In the genomic region with DNA sequence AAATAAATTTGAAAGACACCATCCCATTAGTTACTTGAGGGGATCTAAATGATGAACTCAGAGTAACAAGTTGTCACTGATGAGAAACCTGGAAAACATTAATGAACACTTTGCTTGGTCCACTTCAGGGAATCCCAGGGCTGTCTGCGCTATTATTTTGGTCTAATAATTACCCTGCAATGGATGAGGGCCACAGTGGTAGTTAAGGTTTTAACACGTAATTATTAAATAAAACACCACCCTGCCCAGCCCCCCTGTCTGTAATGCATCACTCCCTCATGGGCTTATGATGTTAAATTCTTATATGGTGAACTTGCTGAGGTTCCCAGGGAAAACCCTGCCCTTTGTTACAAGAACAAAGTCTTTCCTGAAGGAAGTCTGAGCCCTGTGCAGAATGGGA, we compare ENCODE assay signal across 24 mouse cellular contexts. TPM values are rescaled to one million over a fixed set of nuclear protein-coding genes. Genes with fewer than 3 reads are reported as not detected.
DNase-seq lines count a peak whose midpoint lies in the region; ATAC-seq lines count a peak whose summit lies in the region.
"Had no signal": no experiment of that assay in that cellular context is flagged by ENCODE, and none has a peak within 500 bp of the region (broad histone marks: within the 10 kb centered on the region; RNA-seq: fewer than 3 reads in every experiment).

No protein-coding gene starts in this region.

- no peaks in the 10 kb centered on the region for H3K9me3 ChIP-seq in intestine, embryonic 14.5 days (ENCODE audit: control insufficient read depth, low read length)
- H3K9me3 ChIP-seq in intestine, embryonic 15.5 days: no peaks in the 10 kb centered on the region
- H3K9me3 ChIP-seq in kidney, embryonic 16.5 days (ENCODE audit: low read length): peaks cover 6% of the 10 kb centered on the region; the same call in 1 of the 2 replicates
- no peaks in the 10 kb centered on the region for H3K9me3 ChIP-seq in midbrain, embryonic 11.5 days (ENCODE audit: control insufficient read depth, low read length)
- H3K9me3 ChIP-seq in midbrain, embryonic 13.5 days: peaks cover 3% of the 10 kb centered on the region; the same call in 1 of the 2 replicates
- H3K9me3 ChIP-seq: embryonic facial prominence, embryonic 10.5 days; forebrain, embryonic 13.5 days; G1E had no signal

- no peak overlapping the region for H3K4me2 ChIP-seq in intestine, embryonic 14.5 days (ENCODE audit: low read length)
- H3K4me2 ChIP-seq in intestine, embryonic 15.5 days (replicated peaks): no peak overlapping the region
- no peak overlapping the region for H3K4me2 ChIP-seq in kidney, embryonic 16.5 days (replicated peaks; ENCODE audit: low read depth, low read length)
- H3K4me2 ChIP-seq in midbrain, embryonic 11.5 days: no peak overlapping the region
- H3K4me2 ChIP-seq in midbrain, embryonic 13.5 days (replicated peaks): no peak overlapping the region
- H3K4me2 ChIP-seq: embryonic facial prominence, embryonic 12.5 days; forebrain, embryonic 13.5 days; forebrain, embryonic 15.5 days had no signal

- no peaks in the 10 kb centered on the region for H3K27me3 ChIP-seq in intestine, embryonic 14.5 days (replicated peaks; ENCODE audit: control insufficient read depth, insufficient read depth, low read length)
- H3K27me3 ChIP-seq in intestine, embryonic 15.5 days (replicated peaks): no peaks in the 10 kb centered on the region
- no peaks in the 10 kb centered on the region for H3K27me3 ChIP-seq in kidney, embryonic 16.5 days (ENCODE audit: insufficient read depth, low read length)
- no peaks in the 10 kb centered on the region for H3K27me3 ChIP-seq in midbrain, embryonic 11.5 days (ENCODE audit: control insufficient read depth, insufficient read depth, low read length)
- no peaks in the 10 kb centered on the region for H3K27me3 ChIP-seq in midbrain, embryonic 13.5 days
- H3K27me3 ChIP-seq: CH12.LX; embryonic facial prominence, embryonic 12.5 days; forebrain, embryonic 13.5 days; forebrain, embryonic 15.5 days; Patski had no signal

- H3K36me3 ChIP-seq in intestine, embryonic 14.5 days (ENCODE audit: control insufficient read depth, insufficient read depth, low read length): no peaks in the 10 kb centered on the region
- H3K36me3 ChIP-seq in intestine, embryonic 15.5 days: no peaks in the 10 kb centered on the region
- H3K36me3 ChIP-seq in kidney, embryonic 16.5 days (ENCODE audit: insufficient read depth, low read length): no peaks in the 10 kb centered on the region
- H3K36me3 ChIP-seq in midbrain, embryonic 11.5 days (ENCODE audit: control insufficient read depth, insufficient read depth, low read length): no peaks in the 10 kb centered on the region
- no peaks in the 10 kb centered on the region for H3K36me3 ChIP-seq in midbrain, embryonic 13.5 days
- H3K36me3 ChIP-seq: embryonic facial prominence, embryonic 10.5 days; embryonic facial prominence, embryonic 12.5 days; forebrain, embryonic 15.5 days; G1E had no signal

- no peak overlapping the region for H3K4me3 ChIP-seq in intestine, embryonic 14.5 days (ENCODE audit: low read depth, low read length)
- H3K4me3 ChIP-seq in intestine, embryonic 15.5 days (replicated peaks): no peak overlapping the region
- H3K4me3 ChIP-seq in kidney, embryonic 16.5 days (ENCODE audit: low read length): no peak overlapping the region
- H3K4me3 ChIP-seq in midbrain, embryonic 11.5 days (ENCODE audit: low read depth, low read length): no peak overlapping the region
- no peak overlapping the region for H3K4me3 ChIP-seq in midbrain, embryonic 13.5 days (replicated peaks)
- H3K4me3 ChIP-seq: embryonic facial prominence, embryonic 10.5 days; embryonic facial prominence, embryonic 12.5 days; forebrain, embryonic 13.5 days; forebrain, embryonic 15.5 days had no signal

- H3K4me1 ChIP-seq in intestine, embryonic 14.5 days (replicated peaks; ENCODE audit: control insufficient read depth, insufficient read depth, low read length): no peaks in the 10 kb centered on the region
- no peaks in the 10 kb centered on the region for H3K4me1 ChIP-seq in intestine, embryonic 15.5 days (replicated peaks)
- H3K4me1 ChIP-seq in kidney, embryonic 16.5 days (ENCODE audit: insufficient read depth, low read length): no peaks in the 10 kb centered on the region
- H3K4me1 ChIP-seq in midbrain, embryonic 11.5 days (ENCODE audit: control insufficient read depth, insufficient read depth, low read length): no peaks in the 10 kb centered on the region
- no peaks in the 10 kb centered on the region for H3K4me1 ChIP-seq in midbrain, embryonic 13.5 days (replicated peaks)
- H3K4me1 ChIP-seq: embryonic facial prominence, embryonic 10.5 days; embryonic facial prominence, embryonic 12.5 days; forebrain, embryonic 13.5 days; forebrain, embryonic 15.5 days had no signal

- H3K27ac ChIP-seq in intestine, embryonic 14.5 days (ENCODE audit: low read depth): no peak overlapping the region
- H3K27ac ChIP-seq in intestine, embryonic 15.5 days: no peak overlapping the region
- H3K27ac ChIP-seq in kidney, embryonic 16.5 days (ENCODE audit: low read length): no peak overlapping the region
- no peak overlapping the region for H3K27ac ChIP-seq in midbrain, embryonic 11.5 days (ENCODE audit: low read depth, low read length)
- no peak overlapping the region for H3K27ac ChIP-seq in midbrain, embryonic 13.5 days
- H3K27ac ChIP-seq: embryonic facial prominence, embryonic 10.5 days; embryonic facial prominence, embryonic 12.5 days; forebrain, embryonic 13.5 days; forebrain, embryonic 15.5 days had no signal

- ATAC-seq in intestine, embryonic 14.5 days (replicated peaks; ENCODE audit: low FRiP score, low TSS enrichment, low read depth): no peak
- ATAC-seq in intestine, embryonic 15.5 days: no peak
- peak; percentile 64; the same call in 1 of the 2 replicates for ATAC-seq in kidney, embryonic 16.5 days (ENCODE audit: low FRiP score, low TSS enrichment)
- no peak for ATAC-seq in midbrain, embryonic 11.5 days (ENCODE audit: low FRiP score)
- ATAC-seq in midbrain, embryonic 13.5 days: no peak
- ATAC-seq: activated CD4-positive, CD25-positive, alpha-beta regulatory T cell, adult 4 months; CD4-positive, CD25-positive, alpha-beta regulatory T cell, adult 4 months; forebrain, embryonic 13.5 days; forebrain, embryonic 15.5 days; Patski had no signal

- 90% methylated on average over 2 of the region's 2 CpGs for WGBS in intestine, embryonic 14.5 days
- 84% methylated on average over 2 of the region's 2 CpGs for WGBS in intestine, embryonic 15.5 days
- WGBS in kidney, embryonic 16.5 days: 76% methylated on average over 2 of the region's 2 CpGs
- WGBS in midbrain, embryonic 11.5 days: 96% methylated on average over 2 of the region's 2 CpGs
- 84% methylated on average over 2 of the region's 2 CpGs for WGBS in midbrain, embryonic 13.5 days

- H3K9ac ChIP-seq in intestine, embryonic 14.5 days (ENCODE audit: low read length): no peak overlapping the region
- no peak overlapping the region for H3K9ac ChIP-seq in intestine, embryonic 15.5 days
- H3K9ac ChIP-seq in kidney, embryonic 16.5 days (replicated peaks; ENCODE audit: low read length): no peak overlapping the region
- H3K9ac ChIP-seq in midbrain, embryonic 11.5 days (ENCODE audit: low read length): no peak overlapping the region
- no peak overlapping the region for H3K9ac ChIP-seq in midbrain, embryonic 13.5 days (replicated peaks)
- H3K9ac ChIP-seq: embryonic facial prominence, embryonic 12.5 days; forebrain, embryonic 13.5 days; forebrain, embryonic 15.5 days had no signal

- DNase-seq in intestine, embryonic 14.5 days (ENCODE audit: low spot score): peak; percentile 12
- no peak for DNase-seq in kidney, postnatal 4 days
- peak; percentile 26 for DNase-seq in midbrain, embryonic 11.5 days (ENCODE audit: low spot score, missing footprints)
- DNase-seq: adrenal gland, adult 8-10 months; adrenal gland, postnatal 14 days; adrenal gland, postnatal 36 days; B cell, adult 2 months; cerebellum, adult 11-12 months; cerebellum, adult 2 months; cerebellum, adult 9-10 months; cerebellum, postnatal 10 days; cerebellum, postnatal 25 days had no signal

RNA-seq across cellular contexts. Expression of a gene that starts 36.4 kb away (rescaled TPM):
- polyA plus RNA-seq in intestine, embryonic 14.5 days (2014; fragmentation: Nextera tagmentation; extraction: Ambion mirVana): 13.9 and 15.4 TPM in 2 replicates
- 8.9 and 10.1 TPM in 2 replicates for polyA plus RNA-seq in intestine, embryonic 15.5 days (2015; fragmentation: Nextera tagmentation; extraction: Ambion mirVana)
- polyA plus RNA-seq in kidney, embryonic 16.5 days (2015; fragmentation: Nextera tagmentation; extraction: Ambion mirVana): 14.6 and 19.0 TPM in 2 replicates
- polyA plus RNA-seq in midbrain, embryonic 11.5 days (2014; fragmentation: Nextera tagmentation; extraction: Ambion mirVana): 49.3 and 52.9 TPM in 2 replicates
- 57.1 and 60.0 TPM in 2 replicates for polyA plus RNA-seq in midbrain, embryonic 13.5 days (2015; fragmentation: Nextera tagmentation; extraction: Ambion mirVana)
- polyA plus RNA-seq: G1E had no signal

Comparison
In these comparisons a context has a peak if more than half of its experiments do, and no peak if none do; other contexts are left out.
1. DNase-seq: peak in intestine, embryonic 14.5 days (single experiment) and midbrain, embryonic 11.5 days (single experiment); none in kidney, postnatal 4 days (0 of 2).